Mouse (Mus musculus): Measurements from ENCODE around the gene Tspan8. TPM values are rescaled to one million over a fixed set of nuclear protein-coding genes. Genes with fewer than 3 reads are reported as not detected.

Gene Tspan8
- polyA plus RNA-seq, 1 experiment from 2014 or later = 59.4 TPM

- Histone ChIP-seq H3K4me1 (replicated peaks) (peaks cover 13% of the 10 kb centered on the region), H3K4me3 (replicated peaks) (no peak overlapping the region), H3K36me3 (replicated peaks) (peaks cover 97% of the 10 kb centered on the region), H3K9ac (no peak overlapping the region), H3K4me2 (no peak overlapping the region), H3K27me3 (no peaks in the 10 kb centered on the region), H3K27ac (replicated peaks) (no peak overlapping the region), H3K9me3 (replicated peaks) (no peaks in the 10 kb centered on the region)
- WGBS (ENCODE audit: insufficient replicate concordance) = 42% methylated on average over 6 of the region's 6 CpGs
- peak; percentile 60 for ATAC-seq (ENCODE audit: insufficient read depth)
Measured at GRCm38 (mm10) chr10:115834017-115834416, 17.4 kb downstream of the Tspan8 start.

GRCm38 (mm10) chr10:115846930-115847329 is 30.3 kb downstream of the Tspan8 start:
- Histone ChIP-seq H3K4me1 (replicated peaks) (no peaks in the 10 kb centered on the region), H3K4me2 (no peak overlapping the region), H3K9me3 (replicated peaks) (no peaks in the 10 kb centered on the region), H3K27ac (replicated peaks) (no peak overlapping the region), H3K4me3 (replicated peaks) (no peak overlapping the region), H3K36me3 (replicated peaks) (peaks cover 90% of the 10 kb centered on the region), H3K9ac (no peak overlapping the region), H3K27me3 (no peaks in the 10 kb centered on the region)
- 88% methylated on average over 18 of the region's 18 CpGs for WGBS (ENCODE audit: insufficient replicate concordance)
- ATAC-seq (ENCODE audit: insufficient read depth) = no peak

- Histone ChIP-seq H3K4me2 (no peak overlapping the region), H3K9me3 (replicated peaks) (no peaks in the 10 kb centered on the region), H3K27ac (replicated peaks) (no peak overlapping the region), H3K9ac (no peak overlapping the region), H3K4me1 (replicated peaks) (no peaks in the 10 kb centered on the region), H3K4me3 (replicated peaks) (no peak overlapping the region), H3K36me3 (replicated peaks) (peaks cover 82% of the 10 kb centered on the region), H3K27me3 (no peaks in the 10 kb centered on the region)
- WGBS (ENCODE audit: insufficient replicate concordance) = 76% methylated on average over 1 of the region's 1 CpGs
- ATAC-seq (ENCODE audit: insufficient read depth) = no peak
Measured at GRCm38 (mm10) chr10:115848511-115848910, 31.9 kb downstream of the Tspan8 start.

- H3K9ac ChIP-seq = no peak overlapping the region
- H3K4me1 ChIP-seq (replicated peaks) = no peaks in the 10 kb centered on the region
- H3K4me2 ChIP-seq = no peak overlapping the region
- H3K4me3 ChIP-seq (replicated peaks) = no peak overlapping the region
- no peaks in the 10 kb centered on the region for H3K36me3 ChIP-seq (replicated peaks)
- H3K27me3 ChIP-seq = no peaks in the 10 kb centered on the region
- no peak for ATAC-seq (ENCODE audit: insufficient read depth)
- H3K9me3 ChIP-seq (replicated peaks) = no peaks in the 10 kb centered on the region
- 71% methylated on average over 15 of the region's 15 CpGs for WGBS (ENCODE audit: insufficient replicate concordance)
- no peak overlapping the region for H3K27ac ChIP-seq (replicated peaks)
Measured at GRCm38 (mm10) chr10:115860210-115860880, 43.7 kb downstream of the Tspan8 start.

GRCm38 (mm10) chr10:115861967-115862366 is 45.3 kb downstream of the Tspan8 start:
- ATAC-seq (ENCODE audit: insufficient read depth) = no peak
- H3K9me3 ChIP-seq (replicated peaks) = no peaks in the 10 kb centered on the region
- H3K4me2 ChIP-seq = no peak overlapping the region
- WGBS (ENCODE audit: insufficient replicate concordance) = 69% methylated on average over 5 of the region's 5 CpGs
- no peak overlapping the region for H3K9ac ChIP-seq
- H3K36me3 ChIP-seq (replicated peaks) = no peaks in the 10 kb centered on the region
- no peaks in the 10 kb centered on the region for H3K27me3 ChIP-seq
- H3K27ac ChIP-seq (replicated peaks) = no peak overlapping the region
- no peaks in the 10 kb centered on the region for H3K4me1 ChIP-seq (replicated peaks)
- H3K4me3 ChIP-seq (replicated peaks) = no peak overlapping the region

GRCm38 (mm10) chr10:115882757-115883156 is 66.1 kb downstream of the Tspan8 start:
- no peaks in the 10 kb centered on the region for H3K36me3 ChIP-seq (replicated peaks)
- ATAC-seq (ENCODE audit: insufficient read depth) = no peak
- 71% methylated on average over 5 of the region's 5 CpGs for WGBS (ENCODE audit: insufficient replicate concordance)

GRCm38 (mm10) chr10:115891924-115892323 is 75.3 kb downstream of the Tspan8 start:
- Histone ChIP-seq H3K4me1 (replicated peaks) (no peaks in the 10 kb centered on the region), H3K9me3 (replicated peaks) (no peaks in the 10 kb centered on the region), H3K27me3 (no peaks in the 10 kb centered on the region), H3K27ac (replicated peaks) (no peak overlapping the region), H3K9ac (no peak overlapping the region), H3K36me3 (replicated peaks) (no peaks in the 10 kb centered on the region), H3K4me2 (no peak overlapping the region), H3K4me3 (replicated peaks) (no peak overlapping the region)
- WGBS (ENCODE audit: insufficient replicate concordance) = 35% methylated on average over 4 of the region's 4 CpGs
- ATAC-seq (ENCODE audit: insufficient read depth) = no peak

More at GRCm38 (mm10) chr10:115882757-115883156, 66.1 kb downstream of the Tspan8 start:
- no peaks in the 10 kb centered on the region for H3K27me3 ChIP-seq
- H3K9ac ChIP-seq = no peak overlapping the region
- H3K4me3 ChIP-seq (replicated peaks) = no peak overlapping the region
- H3K27ac ChIP-seq (replicated peaks) = no peak overlapping the region
- H3K4me1 ChIP-seq (replicated peaks) = no peaks in the 10 kb centered on the region
- no peak overlapping the region for H3K4me2 ChIP-seq
- no peaks in the 10 kb centered on the region for H3K9me3 ChIP-seq (replicated peaks)

- no peaks in the 10 kb centered on the region for H3K27me3 ChIP-seq
- no peak overlapping the region for H3K9ac ChIP-seq
- H3K27ac ChIP-seq (replicated peaks) = no peak overlapping the region
- WGBS (ENCODE audit: insufficient replicate concordance) = 30% methylated on average over 6 of the region's 6 CpGs
- H3K36me3 ChIP-seq (replicated peaks) = no peaks in the 10 kb centered on the region
- H3K4me1 ChIP-seq (replicated peaks) = no peaks in the 10 kb centered on the region
- no peak for ATAC-seq (ENCODE audit: insufficient read depth)
- H3K4me2 ChIP-seq = no peak overlapping the region
- no peak overlapping the region for H3K4me3 ChIP-seq (replicated peaks)
- no peaks in the 10 kb centered on the region for H3K9me3 ChIP-seq (replicated peaks)
Measured at GRCm38 (mm10) chr10:115892973-115893372, 76.3 kb downstream of the Tspan8 start.

- no peak for ATAC-seq (ENCODE audit: insufficient read depth)
- no peaks in the 10 kb centered on the region for H3K36me3 ChIP-seq (replicated peaks)
- no peaks in the 10 kb centered on the region for H3K4me1 ChIP-seq (replicated peaks)
- H3K9me3 ChIP-seq (replicated peaks) = no peaks in the 10 kb centered on the region
- no peak overlapping the region for H3K4me2 ChIP-seq
- no peak overlapping the region for H3K27ac ChIP-seq (replicated peaks)
- no peaks in the 10 kb centered on the region for H3K27me3 ChIP-seq
- WGBS (ENCODE audit: insufficient replicate concordance) = 57% methylated on average over 5 of the region's 5 CpGs
- H3K9ac ChIP-seq = no peak overlapping the region
- no peak overlapping the region for H3K4me3 ChIP-seq (replicated peaks)
Measured at GRCm38 (mm10) chr10:115894045-115894444, 77.4 kb downstream of the Tspan8 start.

GRCm38 (mm10) chr10:115896764-115897163 is 80.1 kb downstream of the Tspan8 start:
- no peaks in the 10 kb centered on the region for H3K36me3 ChIP-seq (replicated peaks)
- H3K9me3 ChIP-seq (replicated peaks) = no peaks in the 10 kb centered on the region
- H3K9ac ChIP-seq = no peak overlapping the region
- no peak for ATAC-seq (ENCODE audit: insufficient read depth)
- no peak overlapping the region for H3K27ac ChIP-seq (replicated peaks)
- H3K4me1 ChIP-seq (replicated peaks) = no peaks in the 10 kb centered on the region
- no peak overlapping the region for H3K4me2 ChIP-seq
- H3K27me3 ChIP-seq = no peaks in the 10 kb centered on the region
- no peak overlapping the region for H3K4me3 ChIP-seq (replicated peaks)

GRCm38 (mm10) chr10:115897235-115897634 is 80.6 kb downstream of the Tspan8 start:
- no peak overlapping the region for H3K27ac ChIP-seq (replicated peaks)
- 45% methylated on average over 7 of the region's 7 CpGs for WGBS (ENCODE audit: insufficient replicate concordance)
- no peaks in the 10 kb centered on the region for H3K4me1 ChIP-seq (replicated peaks)
- no peak for ATAC-seq (ENCODE audit: insufficient read depth)
- no peaks in the 10 kb centered on the region for H3K9me3 ChIP-seq (replicated peaks)
- no peak overlapping the region for H3K9ac ChIP-seq
- no peaks in the 10 kb centered on the region for H3K36me3 ChIP-seq (replicated peaks)
- H3K4me2 ChIP-seq = no peak overlapping the region
- no peaks in the 10 kb centered on the region for H3K27me3 ChIP-seq
- no peak overlapping the region for H3K4me3 ChIP-seq (replicated peaks)

Measured in liver, embryonic 15.5 days (tissue).